Mouse (Mus musculus): ENCODE data around the gene Pcdh9.

GRCm38 (mm10) chr14:93561577-93561976 is 328.9 kb downstream of the Pcdh9 start:
- no peak for TF ChIP-seq CTCF (IDR thresholded peaks at IDR 0.05; ENCODE audit: extremely low read depth, insufficient read length, insufficient replicate concordance, low read depth, low read length)
- no peak for TF ChIP-seq POLR2A (IDR thresholded peaks at IDR 0.05; ENCODE audit: low read depth, low read length)

All from small intestine, adult 2 months (tissue).